Mouse (Mus musculus): ENCODE data around the gene Pmp22. TPM values are rescaled to one million over a fixed set of nuclear protein-coding genes. Genes with fewer than 3 reads are reported as not detected.

Gene Pmp22
- total and polyA plus RNA-seq, 3 experiments: 0.11 TPM; not detected in 2

DNA sequence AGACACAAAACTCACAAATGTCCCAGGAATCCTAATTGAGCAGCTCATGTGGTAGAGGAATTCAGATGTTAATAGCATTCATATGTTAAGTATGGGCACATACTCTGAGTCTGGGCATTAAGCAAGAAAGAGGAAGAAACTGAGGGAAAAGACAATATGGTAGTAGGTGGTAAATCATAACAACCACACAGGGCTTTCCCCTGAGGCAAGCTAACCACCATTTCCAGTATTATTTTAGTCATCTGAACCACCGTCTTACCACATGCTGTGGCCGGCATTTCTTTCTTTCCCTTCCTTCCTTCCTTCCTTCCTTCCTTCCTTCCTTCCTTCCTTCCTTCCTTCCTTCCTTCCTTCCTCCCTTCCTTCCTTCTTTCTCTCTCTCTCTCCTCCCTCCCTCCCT is 6.5 kb upstream of the Pmp22 start:
- Histone ChIP-seq H3K4me3 (ENCODE audit: low read depth, low read length) (no peak overlapping the region), H3K9me3 (replicated peaks) (peaks cover 26% of the 10 kb centered on the region), H3K36me3 (replicated peaks) (no peaks in the 10 kb centered on the region), H3K4me1 (ENCODE audit: insufficient read depth, low read depth, low read length) (no peaks in the 10 kb centered on the region), H3K27me3 (ENCODE audit: insufficient read depth, low read length) (no peaks in the 10 kb centered on the region)
- TF ChIP-seq CTCF (IDR thresholded peaks at IDR 0.05; ENCODE audit: low read depth, low read length): no peak
- TF ChIP-seq TAL1 (conservative IDR thresholded peaks at IDR 0.05; ENCODE audit: low read depth, low read length): no peak
- no peak for TF ChIP-seq GATA1 (IDR thresholded peaks at IDR 0.05; ENCODE audit: borderline replicate concordance, low read length)
- TF ChIP-seq GATA2 (IDR thresholded peaks at IDR 0.05; ENCODE audit: borderline replicate concordance, low read depth, low read length): no peak
- no peak for TF ChIP-seq POLR2AphosphoS5 (IDR thresholded peaks at IDR 0.05; ENCODE audit: insufficient replicate concordance, low read depth, low read length)
- no peak for DNase-seq (ENCODE audit: low spot score)
- ATAC-seq (ENCODE audit: extremely low read depth, insufficient number of reproducible peaks, low FRiP score, poor library complexity, severe bottlenecking): no peak

GRCm38 (mm10) chr11:63122776-63123350 is 5.9 kb upstream of the Pmp22 start:
- no peak for ATAC-seq (ENCODE audit: extremely low read depth, insufficient number of reproducible peaks, low FRiP score, poor library complexity, severe bottlenecking)
- H3K4me1 ChIP-seq (ENCODE audit: insufficient read depth, low read depth, low read length): no peaks in the 10 kb centered on the region
- DNase-seq (ENCODE audit: low spot score): no peak
- no peak overlapping the region for H3K4me3 ChIP-seq (ENCODE audit: low read depth, low read length)
- H3K9me3 ChIP-seq (replicated peaks): peaks cover 29% of the 10 kb centered on the region
- H3K27me3 ChIP-seq (ENCODE audit: insufficient read depth, low read length): no peaks in the 10 kb centered on the region
- no peaks in the 10 kb centered on the region for H3K36me3 ChIP-seq (replicated peaks)
- TF ChIP-seq TAL1 (conservative IDR thresholded peaks at IDR 0.05; ENCODE audit: low read depth, low read length): no peak

DNA sequence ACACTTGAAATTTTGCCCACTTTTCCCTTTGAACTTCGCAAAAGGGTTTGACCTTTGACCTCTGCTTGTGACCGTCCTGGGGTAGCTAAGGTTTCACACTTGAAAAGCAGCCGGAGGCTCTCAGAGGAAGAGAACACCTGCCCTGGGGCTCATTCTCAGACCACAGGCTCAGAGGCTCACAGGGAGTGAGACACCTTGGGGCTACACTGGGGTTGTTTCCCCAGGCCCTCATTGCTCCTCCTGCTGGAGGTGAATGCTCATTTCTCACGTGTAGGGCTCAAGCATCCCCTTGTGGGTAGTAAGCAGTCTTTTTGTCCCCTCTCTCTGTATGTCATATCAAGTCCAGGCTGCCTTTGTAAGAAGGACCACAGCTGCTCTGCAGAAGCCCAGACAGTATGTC is 4.5 kb upstream of the Pmp22 start:
- ATAC-seq (ENCODE audit: extremely low read depth, insufficient number of reproducible peaks, low FRiP score, poor library complexity, severe bottlenecking): no peak
- TF ChIP-seq POLR2AphosphoS5 (IDR thresholded peaks at IDR 0.05; ENCODE audit: insufficient replicate concordance, low read depth, low read length) (no peak), GATA2 (IDR thresholded peaks at IDR 0.05; ENCODE audit: borderline replicate concordance, low read depth, low read length) (no peak), GATA1 (IDR thresholded peaks at IDR 0.05; ENCODE audit: borderline replicate concordance, low read length) (no peak), TAL1 (conservative IDR thresholded peaks at IDR 0.05; ENCODE audit: low read depth, low read length) (no peak), CTCF (IDR thresholded peaks at IDR 0.05; ENCODE audit: low read depth, low read length) (no peak)

DNA sequence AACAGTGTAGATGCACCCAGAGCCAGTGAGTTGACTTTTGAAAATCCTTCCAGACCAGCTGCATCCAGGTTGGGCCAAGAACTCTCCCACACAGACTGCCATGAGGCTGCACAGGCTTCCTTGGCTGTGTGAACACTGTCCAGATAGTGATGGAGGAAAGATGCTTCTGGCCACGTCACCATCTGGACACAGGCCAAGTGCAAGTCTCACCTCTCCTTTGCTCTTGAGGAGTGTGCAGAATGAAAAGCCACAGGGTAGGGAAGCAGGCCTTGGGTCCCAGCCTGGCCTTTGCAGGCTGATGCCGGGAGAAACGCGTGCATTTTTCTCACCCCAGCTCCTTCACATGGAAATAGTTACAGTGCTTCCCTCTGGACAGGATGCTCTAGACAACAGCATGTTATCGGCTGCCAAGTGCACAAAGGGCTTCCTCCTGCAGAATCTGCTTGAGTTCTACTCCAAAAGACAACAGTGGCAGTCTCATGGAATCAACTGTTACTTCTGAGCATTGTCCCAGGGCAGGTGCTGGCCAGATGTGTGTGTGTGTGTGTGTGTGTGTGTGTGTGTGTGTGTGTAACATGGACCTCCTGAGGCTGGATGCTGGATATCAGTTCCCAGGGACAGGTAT is 2.8 kb upstream of the Pmp22 start:
- Histone ChIP-seq H3K27me3 (ENCODE audit: insufficient read depth, low read length) (no peaks in the 10 kb centered on the region), H3K4me3 (ENCODE audit: low read depth, low read length) (no peak overlapping the region), H3K4me1 (ENCODE audit: insufficient read depth, low read depth, low read length) (no peaks in the 10 kb centered on the region), H3K9me3 (replicated peaks) (peaks cover 39% of the 10 kb centered on the region), H3K36me3 (replicated peaks) (no peaks in the 10 kb centered on the region)
- no peak for DNase-seq (ENCODE audit: low spot score)
- no peak for ATAC-seq (ENCODE audit: extremely low read depth, insufficient number of reproducible peaks, low FRiP score, poor library complexity, severe bottlenecking)
- no peak for TF ChIP-seq GATA1 (IDR thresholded peaks at IDR 0.05; ENCODE audit: borderline replicate concordance, low read length)
- TF ChIP-seq CTCF (IDR thresholded peaks at IDR 0.05; ENCODE audit: low read depth, low read length): no peak
- TF ChIP-seq TAL1 (conservative IDR thresholded peaks at IDR 0.05; ENCODE audit: low read depth, low read length): no peak
- no peak for TF ChIP-seq POLR2AphosphoS5 (IDR thresholded peaks at IDR 0.05; ENCODE audit: insufficient replicate concordance, low read depth, low read length)
- no peak for TF ChIP-seq GATA2 (IDR thresholded peaks at IDR 0.05; ENCODE audit: borderline replicate concordance, low read depth, low read length)

More for the DNA sequence above, 4.5 kb upstream of the Pmp22 start:
- DNase-seq (ENCODE audit: low spot score): no peak
- Histone ChIP-seq H3K9me3 (replicated peaks) (peaks cover 31% of the 10 kb centered on the region), H3K27me3 (ENCODE audit: insufficient read depth, low read length) (no peaks in the 10 kb centered on the region), H3K4me3 (ENCODE audit: low read depth, low read length) (no peak overlapping the region), H3K4me1 (ENCODE audit: insufficient read depth, low read depth, low read length) (no peaks in the 10 kb centered on the region), H3K36me3 (replicated peaks) (no peaks in the 10 kb centered on the region)

GRCm38 (mm10) chr11:63126976-63127375 is 1.8 kb upstream of the Pmp22 start:
- Histone ChIP-seq H3K4me3 (ENCODE audit: low read depth, low read length) (no peak overlapping the region), H3K36me3 (replicated peaks) (no peaks in the 10 kb centered on the region), H3K4me1 (ENCODE audit: insufficient read depth, low read depth, low read length) (no peaks in the 10 kb centered on the region), H3K27me3 (ENCODE audit: insufficient read depth, low read length) (no peaks in the 10 kb centered on the region), H3K9me3 (replicated peaks) (peaks cover 47% of the 10 kb centered on the region)
- DNase-seq (ENCODE audit: low spot score) (no peak), ATAC-seq (ENCODE audit: extremely low read depth, insufficient number of reproducible peaks, low FRiP score, poor library complexity, severe bottlenecking) (no peak)
- TF ChIP-seq GATA1 (IDR thresholded peaks at IDR 0.05; ENCODE audit: borderline replicate concordance, low read length) (no peak), POLR2AphosphoS5 (IDR thresholded peaks at IDR 0.05; ENCODE audit: insufficient replicate concordance, low read depth, low read length) (no peak), CTCF (IDR thresholded peaks at IDR 0.05; ENCODE audit: low read depth, low read length) (no peak), GATA2 (IDR thresholded peaks at IDR 0.05; ENCODE audit: borderline replicate concordance, low read depth, low read length) (no peak)

DNA sequence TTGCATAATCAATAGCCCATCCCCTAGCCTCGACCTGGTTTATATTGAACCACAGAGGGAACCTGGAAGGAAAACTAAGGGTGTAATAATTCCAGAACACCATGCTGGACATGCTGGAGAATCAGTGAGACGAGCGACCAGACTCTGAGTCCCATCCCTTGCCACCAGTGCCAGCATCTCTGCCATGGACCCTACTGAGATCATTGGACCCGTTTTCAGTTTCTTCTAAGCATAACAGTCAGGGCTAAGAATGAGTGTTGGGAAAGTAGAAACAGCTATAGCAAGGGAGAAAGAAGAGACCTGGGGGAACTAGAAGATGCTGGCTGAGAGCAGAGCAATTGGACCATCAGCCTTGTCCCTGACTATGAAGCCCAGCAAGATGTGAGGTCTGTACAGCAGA is 1.3 kb upstream of the Pmp22 start:
- H3K9me3 ChIP-seq (replicated peaks): peaks cover 53% of the 10 kb centered on the region
- H3K36me3 ChIP-seq (replicated peaks): no peaks in the 10 kb centered on the region
- no peak overlapping the region for H3K4me3 ChIP-seq (ENCODE audit: low read depth, low read length)
- TF ChIP-seq GATA1 (IDR thresholded peaks at IDR 0.05; ENCODE audit: borderline replicate concordance, low read length) (no peak), POLR2AphosphoS5 (IDR thresholded peaks at IDR 0.05; ENCODE audit: insufficient replicate concordance, low read depth, low read length) (no peak), TAL1 (conservative IDR thresholded peaks at IDR 0.05; ENCODE audit: low read depth, low read length) (no peak), GATA2 (IDR thresholded peaks at IDR 0.05; ENCODE audit: borderline replicate concordance, low read depth, low read length) (no peak), CTCF (IDR thresholded peaks at IDR 0.05; ENCODE audit: low read depth, low read length) (no peak)
- H3K4me1 ChIP-seq (ENCODE audit: insufficient read depth, low read depth, low read length): no peaks in the 10 kb centered on the region
- DNase-seq (ENCODE audit: low spot score): no peak
- H3K27me3 ChIP-seq (ENCODE audit: insufficient read depth, low read length): no peaks in the 10 kb centered on the region
- ATAC-seq (ENCODE audit: extremely low read depth, insufficient number of reproducible peaks, low FRiP score, poor library complexity, severe bottlenecking): no peak

Data from G1E (cell line).